Mouse (Mus musculus) layer of hippocampus, postnatal 14 days (tissue): Measurements from ENCODE around the gene Olfr433. TPM values are rescaled to one million over a fixed set of nuclear protein-coding genes. Genes with fewer than 3 reads are reported as not detected.

Source experiments
- total RNA-seq, 2 experiments: library from RNA; stranded (reverse); gene quantifications; 2 replicates each; pipeline ENCODE4 v1.2.3; 2021

The Olfr433 gene
- total RNA-seq, 2 experiments from 2014 or later = not detected

Other genes starting within 250 kb of the Olfr433 start
- not detected for gene Ifi211, start 127.7 kb upstream of the Olfr433 start, total RNA-seq
- 10 to 100 TPM; 21.9 TPM for gene Mndal, start 98.2 kb upstream of the Olfr433 start, total RNA-seq
- 10 to 100 TPM; 10.2 to 11.9 TPM for gene Ifi203, start 98.0 kb upstream of the Olfr433 start, total RNA-seq
- gene Ifi202b, start 58.0 kb upstream of the Olfr433 start, total RNA-seq = not detected
- gene Ifi205, start 8.9 kb upstream of the Olfr433 start, total RNA-seq = under 1 TPM; 0.35 to 0.43 TPM
- gene Olfr432, start 8.5 kb downstream of the Olfr433 start, total RNA-seq = not detected
- gene Olfr430, start 25.9 kb downstream of the Olfr433 start, total RNA-seq = not detected
- not detected for gene Olfr429, start 43.6 kb downstream of the Olfr433 start, total RNA-seq
- gene Olfr427, start 56.2 kb downstream of the Olfr433 start, total RNA-seq = not detected
- not detected for gene Olfr231, start 80.5 kb downstream of the Olfr433 start, total RNA-seq
- gene Olfr424, start 90.8 kb downstream of the Olfr433 start, total RNA-seq = not detected
- not detected for gene Olfr420, start 114.9 kb downstream of the Olfr433 start, total RNA-seq
- under 1 TPM; 0.14 to 0.24 TPM for gene Spta1, start 132.1 kb downstream of the Olfr433 start, total RNA-seq
- not detected for gene Olfr419, start 211.4 kb downstream of the Olfr433 start, total RNA-seq